ENCODE assay signal across 8 mouse cellular contexts in genomic region chr1:134059739-134060695, GRCm38 (mm10). TPM values are rescaled to one million over a fixed set of nuclear protein-coding genes. Genes with fewer than 3 reads are reported as not detected.
A peak's percentile ranks its signal among the peaks of the same experiment; 100 is the strongest.
DNase-seq lines count a peak whose midpoint lies in the region; ATAC-seq and TF ChIP-seq lines count a peak whose summit lies in the region.

No protein-coding gene starts in this region.

- H3K36me3 ChIP-seq in heart, embryonic 16.5 days (ENCODE audit: control insufficient read depth, insufficient read depth): no peaks in the 10 kb centered on the region
- no peaks in the 10 kb centered on the region for H3K36me3 ChIP-seq in hindbrain, embryonic 14.5 days (replicated peaks; ENCODE audit: control insufficient read depth, insufficient read depth)
- no peaks in the 10 kb centered on the region for H3K36me3 ChIP-seq in midbrain, embryonic 10.5 days

- intact Hi-C loops in heart, postnatal 14 days (cut with DNase I): no loop called here
- intact Hi-C loops in gastrocnemius, postnatal 14 days (cut with DNase I; ENCODE audit: low total_unique reads): no loop called here

- H3K4me3 ChIP-seq in heart, embryonic 16.5 days (ENCODE audit: low read length): peak overlapping the region; percentile 51
- H3K4me3 ChIP-seq in bone marrow macrophage, adult 2 months (ENCODE audit: insufficient read depth, low read length): peak overlapping the region; percentile 52
- H3K4me3 ChIP-seq in hindbrain, embryonic 14.5 days (replicated peaks; ENCODE audit: low read length): peak overlapping the region; percentile 37
- peak overlapping the region; percentile 51 for H3K4me3 ChIP-seq in midbrain, embryonic 10.5 days

- peak overlapping the region; percentile 88 for H3K4me2 ChIP-seq in heart, embryonic 16.5 days (ENCODE audit: low read depth, low read length)
- peak overlapping the region; percentile 92 for H3K4me2 ChIP-seq in hindbrain, embryonic 14.5 days (replicated peaks)

- H3K27ac ChIP-seq in heart, embryonic 16.5 days (ENCODE audit: low read length): peak overlapping the region; percentile 99
- H3K27ac ChIP-seq in bone marrow macrophage, adult 2 months (ENCODE audit: insufficient read depth, low read depth, low read length): peak overlapping the region; percentile 44
- peak overlapping the region; percentile 97 for H3K27ac ChIP-seq in hindbrain, embryonic 14.5 days
- peak overlapping the region; percentile 98 for H3K27ac ChIP-seq in midbrain, embryonic 10.5 days (replicated peaks)

- H3K9me3 ChIP-seq in heart, embryonic 16.5 days (replicated peaks; ENCODE audit: control insufficient read depth, low read length): no peaks in the 10 kb centered on the region
- H3K9me3 ChIP-seq in hindbrain, embryonic 14.5 days (ENCODE audit: control insufficient read depth, low read length): no peaks in the 10 kb centered on the region
- no peaks in the 10 kb centered on the region for H3K9me3 ChIP-seq in midbrain, embryonic 10.5 days (replicated peaks)

- TF ChIP-seq CTCF in bone marrow macrophage, adult 2 months (IDR thresholded peaks at IDR 0.05; ENCODE audit: low read depth, low read length): 0 out of 2 replicates have a peak, but pooled peaks have one; percentile 20

- no peak for DNase-seq in heart, postnatal 14 days
- DNase-seq in hindbrain, embryonic 14.5 days (ENCODE audit: low spot score): no peak
- no peak for DNase-seq in midbrain, embryonic 10.5 days (ENCODE audit: low spot score)
- no peak for DNase-seq in frontal cortex, postnatal 36 days (ENCODE audit: low spot score in 2 of 2)
- no peak for DNase-seq in urinary bladder, postnatal 25 days (ENCODE audit: low spot score)
- no peak for DNase-seq in gastrocnemius, postnatal 14 days

- peaks cover 46% of the 10 kb centered on the region for H3K4me1 ChIP-seq in heart, embryonic 16.5 days (ENCODE audit: control insufficient read depth, insufficient read depth, low read length)
- H3K4me1 ChIP-seq in bone marrow macrophage, adult 2 months (ENCODE audit: control insufficient read depth, insufficient read depth, low read length): peaks cover 44% of the 10 kb centered on the region
- H3K4me1 ChIP-seq in hindbrain, embryonic 14.5 days (replicated peaks; ENCODE audit: control insufficient read depth, insufficient read depth, low read length): peaks cover 52% of the 10 kb centered on the region
- H3K4me1 ChIP-seq in midbrain, embryonic 10.5 days: peaks cover 85% of the 10 kb centered on the region

- WGBS in heart, embryonic 16.5 days: 61% methylated on average over 16 of the region's 16 CpGs
- WGBS in hindbrain, embryonic 14.5 days: 70% methylated on average over 16 of the region's 16 CpGs
- 76% methylated on average over 16 of the region's 16 CpGs for WGBS in midbrain, embryonic 10.5 days

- ATAC-seq in heart, embryonic 16.5 days (replicated peaks; ENCODE audit: extremely low read depth, insufficient read depth, low FRiP score): no peak
- no peak for ATAC-seq in hindbrain, embryonic 14.5 days (ENCODE audit: low FRiP score)

- no peak for TF ChIP-seq POLR2A in bone marrow macrophage, adult 2 months (IDR thresholded peaks at IDR 0.05; ENCODE audit: borderline replicate concordance, low read depth, low read length)

- no peaks in the 10 kb centered on the region for H3K27me3 ChIP-seq in heart, embryonic 16.5 days (ENCODE audit: control insufficient read depth, insufficient read depth, low read length)
- H3K27me3 ChIP-seq in hindbrain, embryonic 14.5 days (ENCODE audit: control insufficient read depth, insufficient read depth, low read length): no peaks in the 10 kb centered on the region
- no peaks in the 10 kb centered on the region for H3K27me3 ChIP-seq in midbrain, embryonic 10.5 days (ENCODE audit: low read depth, poor library complexity, severe bottlenecking)

- H3K9ac ChIP-seq in heart, embryonic 16.5 days (ENCODE audit: low read length): peak overlapping the region; percentile 85
- peak overlapping the region; percentile 64 for H3K9ac ChIP-seq in hindbrain, embryonic 14.5 days

RNA-seq across cellular contexts. Expression of gene Btg2, which starts 18.9 kb away (rescaled TPM):
- 49.5 and 50.9 TPM in 2 replicates for polyA plus RNA-seq in heart, embryonic 16.5 days (2015; fragmentation: Nextera tagmentation; extraction: Ambion mirVana)
- 10 to 100 TPM; 37.3 to 47.7 TPM for total RNA-seq in heart, postnatal 14 days (2021)
- polyA plus RNA-seq in bone marrow macrophage, adult 2 months (2012; ENCODE audit: insufficient read depth, insufficient read length, missing spikeins): 52.4 and 54.4 TPM in 2 replicates
- 26.3 and 29.0 TPM in 2 replicates for polyA plus RNA-seq in hindbrain, embryonic 14.5 days (2014; fragmentation: Nextera tagmentation; extraction: Ambion mirVana)
- 107 and 161 TPM in 2 replicates for polyA plus RNA-seq in midbrain, embryonic 10.5 days (2016; fragmentation: Nextera tagmentation; extraction: Ambion mirVana)
- total RNA-seq in gastrocnemius, postnatal 14 days (2021): 10 to 100 TPM; 19.7 to 44.2 TPM

RNA-seq across cellular contexts. Expression of gene Fmod, which starts 23.0 kb away (rescaled TPM):
- 23.6 and 29.5 TPM in 2 replicates for polyA plus RNA-seq in heart, embryonic 16.5 days (2015; fragmentation: Nextera tagmentation; extraction: Ambion mirVana)
- 10 to 100 TPM; 13.5 to 17.4 TPM for total RNA-seq in heart, postnatal 14 days (2021)
- not detected in 2 replicates for polyA plus RNA-seq in bone marrow macrophage, adult 2 months (2012; ENCODE audit: insufficient read depth, insufficient read length, missing spikeins)
- 5.3 and 6.2 TPM in 2 replicates for polyA plus RNA-seq in hindbrain, embryonic 14.5 days (2014; fragmentation: Nextera tagmentation; extraction: Ambion mirVana)
- polyA plus RNA-seq in midbrain, embryonic 10.5 days (2016; fragmentation: Nextera tagmentation; extraction: Ambion mirVana): 2.8 and 6.5 TPM in 2 replicates
- total RNA-seq in gastrocnemius, postnatal 14 days (2021): 100 to 1,000 TPM; 197 to 203 TPM

RNA-seq across cellular contexts. Expression of gene Chit1, which starts 51.0 kb away (rescaled TPM):
- polyA plus RNA-seq in heart, embryonic 16.5 days (2015; fragmentation: Nextera tagmentation; extraction: Ambion mirVana): 0.31 and 0.46 TPM in 2 replicates
- total RNA-seq in heart, postnatal 14 days (2021): not detected
- not detected in 2 replicates for polyA plus RNA-seq in bone marrow macrophage, adult 2 months (2012; ENCODE audit: insufficient read depth, insufficient read length, missing spikeins)
- 0.20 and 0.23 TPM in 2 replicates for polyA plus RNA-seq in hindbrain, embryonic 14.5 days (2014; fragmentation: Nextera tagmentation; extraction: Ambion mirVana)
- not detected in 2 replicates for polyA plus RNA-seq in midbrain, embryonic 10.5 days (2016; fragmentation: Nextera tagmentation; extraction: Ambion mirVana)
- total RNA-seq in gastrocnemius, postnatal 14 days (2021): not detected

Comparison
In these comparisons a context has a peak if more than half of its experiments do, and no peak if none do; other contexts are left out.
1. H3K27ac ChIP-seq: peak in every context shown above with its lines; median percentile 99 in heart, embryonic 16.5 days; 98 in midbrain, embryonic 10.5 days; 97 in hindbrain, embryonic 14.5 days; 44 in bone marrow macrophage, adult 2 months.